Mouse (Mus musculus): ENCODE data around the gene Cyp2t4.
A peak's percentile ranks its signal among the peaks of the same experiment; 100 is the strongest.

Cyp2t4 gene

GRCm38 (mm10) chr7:27161744-27162143 lies 8.2 kb downstream of the Cyp2t4 start:
- no peak for DNase-seq (ENCODE audit: extremely low spot score)

GRCm38 (mm10) chr7:27162780-27163449 lies 9.4 kb downstream of the Cyp2t4 start:
- DNase-seq (ENCODE audit: extremely low spot score), result no peak

- no peak for DNase-seq (ENCODE audit: extremely low spot score)
Observed at GRCm38 (mm10) chr7:27163450-27163805, 9.9 kb downstream of the Cyp2t4 start.

- DNase-seq (ENCODE audit: extremely low spot score), result no peak
Observed at GRCm38 (mm10) chr7:27164112-27164947, 10.8 kb downstream of the Cyp2t4 start.

- no peak for DNase-seq (ENCODE audit: extremely low spot score)
Observed at GRCm38 (mm10) chr7:27165007-27165655, 11.6 kb downstream of the Cyp2t4 start.

GRCm38 (mm10) chr7:27165696-27166095 lies 12.2 kb downstream of the Cyp2t4 start:
- no peak for DNase-seq (ENCODE audit: extremely low spot score)

GRCm38 (mm10) chr7:27166229-27166613 lies 12.7 kb downstream of the Cyp2t4 start:
- DNase-seq (ENCODE audit: extremely low spot score), result peak; percentile 89

- peak; percentile 94 for DNase-seq (ENCODE audit: extremely low spot score)
Observed at GRCm38 (mm10) chr7:27166614-27167474, 13.3 kb downstream of the Cyp2t4 start, which contains the start of gene Egln2. TSS of gene Egln2 (minus strand) at chr7:27166802.

GRCm38 (mm10) chr7:27167475-27168094 lies 14.1 kb downstream of the Cyp2t4 start:
- DNase-seq (ENCODE audit: extremely low spot score), result no peak

- no peak for DNase-seq (ENCODE audit: extremely low spot score)
Observed at GRCm38 (mm10) chr7:27168371-27168770, 14.9 kb downstream of the Cyp2t4 start.

- DNase-seq (ENCODE audit: extremely low spot score), result no peak
Observed at GRCm38 (mm10) chr7:27170981-27171380, 17.5 kb downstream of the Cyp2t4 start.

- no peak for DNase-seq (ENCODE audit: extremely low spot score)
Observed at GRCm38 (mm10) chr7:27174496-27174895, 21.0 kb downstream of the Cyp2t4 start.

- DNase-seq (ENCODE audit: extremely low spot score), result no peak
Observed at GRCm38 (mm10) chr7:27174896-27175295, 21.4 kb downstream of the Cyp2t4 start.

GRCm38 (mm10) chr7:27177942-27178323 lies 24.4 kb downstream of the Cyp2t4 start:
- DNase-seq (ENCODE audit: extremely low spot score), result no peak

- peak; percentile 100 for DNase-seq (ENCODE audit: extremely low spot score)
Observed at GRCm38 (mm10) chr7:27178324-27179216, 25.1 kb downstream of the Cyp2t4 start, which contains the start of gene Rab4b. TSS of gene Rab4b (minus strand) at chr7:27178896.

GRCm38 (mm10) chr7:27179217-27179918 lies 25.9 kb downstream of the Cyp2t4 start:
- DNase-seq (ENCODE audit: extremely low spot score), result no peak

GRCm38 (mm10) chr7:27180036-27180435 lies 26.5 kb downstream of the Cyp2t4 start:
- no peak for DNase-seq (ENCODE audit: extremely low spot score)

GRCm38 (mm10) chr7:27180837-27181695 lies 27.6 kb downstream of the Cyp2t4 start, which contains the start of the genes Gm21983 and Mia:
TSS of gene Gm21983 (minus strand) at chr7:27181086.
TSS of gene Mia (minus strand) at chr7:27181157.
- DNase-seq (ENCODE audit: extremely low spot score), result no peak
